Mouse (Mus musculus) left cerebral cortex, adult 8-10 months (tissue): ENCODE results near the gene Khk. TPM values are rescaled to one million over a fixed set of nuclear protein-coding genes. Genes with fewer than 3 reads are reported as not detected.

Experiments
- DNase-seq, 2 experiments: peaks; one replicate each; pipeline ENCODE4 v3.0.0; 2022; ENCODE audit warnings: low spot score in 2 of 2
- total RNA-seq, 4 experiments: library from RNA; stranded (reverse); gene quantifications; 2 replicates each; pipeline ENCODE4 v1.2.4; 2022

Khk gene
- total RNA-seq, 4 experiments from 2014 or later = 16.2 to 21.5 (median 18.9) TPM

GRCm38 (mm10) chr5:30968416-30968815, 47.2 kb downstream of the Khk start, which contains the start of gene Tcf23:
TSS of gene Tcf23 (plus strand) at chr5:30968662.
- no peak for DNase-seq

- no peak for DNase-seq
These were observed 48.2 kb downstream of the Khk start for GRCm38 (mm10) chr5:30969440-30969839.

- no peak for DNase-seq
These were observed 53.8 kb downstream of the Khk start for GRCm38 (mm10) chr5:30974870-30975656.

Other genes with a start within 250 kb of the Khk start
- 10 to 100 TPM; 21.3 to 28.0 (median 27.4) TPM for gene Dpysl5, start 209.9 kb upstream of the Khk start, total RNA-seq
- gene Mapre3, start 106.8 kb upstream of the Khk start, total RNA-seq = 100 to 1,000 TPM; 220 to 238 (median 224) TPM
- 10 to 100 TPM; 58.3 to 64.4 (median 62.9) TPM for gene Tmem214, start 53.4 kb upstream of the Khk start, total RNA-seq
- gene Agbl5, start 32.7 kb upstream of the Khk start, total RNA-seq = 10 to 100 TPM; 14.6 to 18.2 (median 17.0) TPM
- gene Ost4, start 13.6 kb upstream of the Khk start, total RNA-seq = 100 to 1,000 TPM in 1 of 4 experiments, 10 to 100 TPM in 3; 86.3 to 105 (median 90.6) TPM
- 1 to 10 TPM; 2.3 to 4.2 (median 2.8) TPM for gene Emilin1, start 8.0 kb upstream of the Khk start, total RNA-seq
- 10 to 100 TPM; 23.9 to 28.0 (median 27.1) TPM for gene Cgref1, start 24.2 kb downstream of the Khk start, total RNA-seq
- gene Preb, start 38.9 kb downstream of the Khk start, total RNA-seq = 100 to 1,000 TPM; 114 to 135 (median 128) TPM
- gene Tcf23, start 47.2 kb downstream of the Khk start, total RNA-seq = under 1 TPM; 0.12 to 0.27 (median 0.16) TPM
- gene Atraid, start 126.9 kb downstream of the Khk start, total RNA-seq = 10 to 100 TPM; 77.1 to 86.3 (median 80.2) TPM
- 10 to 100 TPM; 16.1 to 22.2 (median 20.6) TPM for gene Slc5a6, start 127.5 kb downstream of the Khk start, total RNA-seq
- gene Cad, start 133.3 kb downstream of the Khk start, total RNA-seq = 10 to 100 TPM; 16.8 to 28.5 (median 20.1) TPM
- not detected for gene Dnajc5g, start 184.9 kb downstream of the Khk start, total RNA-seq
- gene Slc30a3, start 186.8 kb downstream of the Khk start, total RNA-seq = 100 to 1,000 TPM; 102 to 124 (median 110) TPM
- gene Trim54, start 195.3 kb downstream of the Khk start, total RNA-seq = 1 to 10 TPM in 2 of 4 experiments, under 1 TPM in 2; 0.50 to 2.0 (median 1.1) TPM
- 1 to 10 TPM in 1 of 4 experiments, not detected in 3; 2.3 TPM for gene Ucn, start 217.4 kb downstream of the Khk start, total RNA-seq
- 10 to 100 TPM; 44.3 to 56.1 (median 49.9) TPM for gene Mpv17, start 232.8 kb downstream of the Khk start, total RNA-seq